Mouse (Mus musculus) lung, adult 10 weeks (tissue): ENCODE results near the gene Thop1. TPM values are rescaled to one million over a fixed set of nuclear protein-coding genes. Genes with fewer than 3 reads are reported as not detected.

Experiments used
- polyA plus RNA-seq: library from polyadenylated mRNA; stranded (reverse); fragments of 350-450 nt; fragmentation: Illumina TruSeq; extraction: RNeasy Lipid Tissue Mini Kit (QIAGEN cat#74804); gene quantifications from one replicate; pipeline ENCODE4 v1.2.3, GENCODE M21; 2014; ENCODE audit warnings: low read depth, low replicate concordance; ENCODE audit not compliant: insufficient read depth

Thop1 gene
- 9.9 TPM for polyA plus RNA-seq

DNA sequence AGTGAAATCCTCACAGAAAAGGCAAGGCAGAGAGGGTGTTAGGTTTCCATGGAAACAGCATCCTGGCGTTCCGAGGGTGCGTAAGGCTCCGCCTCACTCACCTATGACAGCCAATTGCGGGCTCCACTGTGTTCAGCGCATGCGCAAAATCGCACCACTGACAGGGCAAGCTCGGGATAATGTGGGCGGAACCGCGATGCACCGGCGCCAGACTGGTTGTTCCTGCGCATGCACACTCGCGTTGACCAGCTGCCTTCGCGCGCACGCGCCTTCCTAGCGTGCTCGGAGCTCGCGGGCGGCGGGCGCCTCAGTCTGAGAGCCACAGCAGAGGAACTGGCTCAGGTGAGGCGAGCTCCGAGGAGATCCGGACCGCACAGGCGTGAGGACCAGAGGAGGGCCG lies at the start of gene Thop1:
Thop1 (plus strand) TSS at position 200 of the 400 bp plus-strand sequence.

DNA sequence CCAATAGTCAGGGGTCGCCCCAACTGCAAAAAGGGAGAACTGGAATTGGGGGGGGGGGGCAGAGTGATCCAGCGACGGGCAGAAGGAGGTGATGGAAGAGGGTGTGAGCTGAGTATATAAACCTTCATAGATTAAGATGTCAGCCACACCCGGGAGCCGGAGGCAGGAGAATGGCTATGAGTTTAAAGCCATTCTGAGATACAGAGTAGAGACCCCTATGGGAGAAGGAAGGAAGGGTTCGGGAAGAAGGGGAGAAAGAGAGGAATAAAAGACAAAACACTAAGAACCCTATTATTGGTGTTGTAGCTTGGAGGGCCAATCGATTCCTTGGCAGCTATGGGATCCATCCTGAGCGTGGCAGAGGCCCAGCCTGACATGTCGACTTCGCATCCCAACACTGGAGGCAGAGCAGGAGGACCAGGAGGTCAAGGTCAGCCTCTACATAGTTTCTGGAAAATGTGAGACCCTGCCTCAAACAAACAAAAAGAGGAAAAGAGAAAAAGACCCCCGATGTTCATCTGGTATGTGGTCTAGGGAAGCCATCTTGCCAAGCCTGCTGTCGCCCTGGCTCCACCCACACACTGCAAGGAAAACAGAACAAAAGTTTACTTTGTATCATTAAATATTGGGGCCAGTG lies 44.1 kb upstream of the Thop1 start, which contains the start of gene Diras1:
Diras1 (minus strand) TSS at position 24 of the 637 bp plus-strand sequence.

DNA sequence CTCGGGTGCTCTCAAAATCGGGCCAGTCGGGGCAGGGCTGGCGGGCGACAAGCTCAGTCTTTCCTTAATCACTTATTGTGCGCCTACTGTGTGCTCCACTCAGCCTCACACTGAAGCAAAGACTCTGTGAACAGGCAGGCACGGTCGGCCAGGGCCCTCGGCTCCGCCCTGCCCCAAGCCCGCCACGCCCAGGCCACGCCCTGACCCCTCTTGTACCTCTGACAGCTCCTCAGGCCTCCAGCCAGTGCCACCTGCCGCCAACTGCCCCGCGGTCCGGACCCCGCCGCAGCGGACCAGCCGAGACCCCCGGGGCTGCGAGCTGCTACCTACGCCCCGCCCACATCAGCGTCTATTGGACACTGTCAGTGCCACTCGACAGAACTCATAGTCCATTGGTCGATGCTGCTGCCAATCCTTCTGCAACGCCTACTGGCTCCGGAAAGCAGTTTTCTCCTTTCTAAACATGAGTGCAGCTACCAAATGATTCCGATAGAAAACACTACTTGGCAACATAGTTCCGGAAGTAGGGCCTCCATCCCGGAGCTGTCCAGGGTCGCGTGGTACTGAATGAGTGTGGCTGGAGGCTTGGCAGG lies 32.8 kb upstream of the Thop1 start, which contains the start of gene Slc39a3:
Slc39a3 (minus strand) TSS at position 439 of the 593 bp plus-strand sequence.

DNA sequence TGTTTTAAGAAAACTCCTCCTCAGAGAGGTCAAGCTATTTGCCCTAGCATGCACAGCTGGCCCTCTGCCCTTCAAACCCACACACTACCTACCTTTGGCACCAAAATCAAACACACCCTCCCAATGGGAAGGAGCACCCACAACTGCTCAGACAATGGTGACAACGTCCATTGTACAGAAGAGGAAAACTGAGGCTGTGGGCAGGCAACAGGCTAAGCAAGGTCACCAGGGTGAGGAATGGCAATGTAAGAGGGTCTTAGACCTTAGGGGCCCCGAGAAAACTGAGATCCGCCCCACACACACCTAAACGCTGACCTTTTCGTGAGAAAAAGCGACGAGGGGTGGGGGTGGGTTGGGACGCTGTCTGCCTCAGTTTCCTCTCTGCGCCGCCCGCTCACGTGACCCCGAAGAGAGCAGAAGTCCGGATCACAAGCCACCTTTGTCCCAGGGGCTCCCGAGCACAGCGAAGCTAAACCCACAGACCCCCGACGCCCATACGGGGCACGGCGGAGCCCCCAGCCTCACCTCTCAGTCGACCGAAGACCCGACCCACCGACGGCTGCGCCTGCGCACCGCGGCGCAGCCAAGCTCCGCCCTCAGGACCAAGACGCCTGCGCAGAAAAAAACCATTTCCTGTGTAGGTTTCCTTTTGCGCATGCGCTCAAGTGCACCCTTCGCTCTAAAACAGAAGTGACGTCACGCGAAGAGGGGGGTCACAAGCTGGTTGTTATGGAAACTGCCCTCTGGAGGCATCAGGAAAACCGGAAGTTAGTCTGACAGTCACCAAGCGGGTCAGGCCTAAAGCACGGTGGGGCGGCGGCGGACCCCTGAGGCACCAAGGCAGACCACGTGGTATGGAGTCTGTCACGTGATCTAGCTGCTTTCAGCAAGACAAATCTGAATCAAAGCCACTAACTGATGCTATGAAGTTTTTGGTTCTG lies 10.0 kb upstream of the Thop1 start, which contains the start of gene Sgta:
Sgta (minus strand) TSS at position 579 of the 941 bp plus-strand sequence.

DNA sequence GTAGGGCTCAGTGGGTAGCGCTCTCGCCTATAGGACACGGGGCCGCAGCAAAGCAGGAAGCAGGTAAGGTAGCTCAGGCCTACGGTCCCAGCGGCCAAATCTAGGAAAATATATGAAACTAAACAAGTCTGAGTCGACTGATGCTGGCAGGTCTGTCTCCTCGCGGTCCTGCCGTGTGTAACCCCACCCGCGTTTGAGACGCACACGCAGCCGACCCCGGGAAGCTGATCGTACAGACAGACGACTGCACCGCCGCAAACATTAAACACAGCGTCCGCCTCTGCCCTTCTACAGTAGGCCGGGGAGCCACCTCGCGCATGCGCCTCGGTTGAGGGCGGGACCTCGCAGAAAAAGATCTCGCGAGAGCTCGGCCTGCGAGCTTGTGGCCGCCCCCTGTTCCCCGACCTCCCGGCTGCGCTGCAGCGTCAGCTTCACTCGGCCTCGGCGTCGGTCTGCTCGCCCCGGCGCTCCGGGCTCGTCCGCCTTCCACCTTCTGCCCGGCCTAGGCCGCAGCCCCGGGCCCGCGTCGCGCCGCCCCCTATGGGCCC lies 35.8 kb downstream of the Thop1 start, which contains the start of gene Map2k2:
Map2k2 (plus strand) TSS at position 351 of the 548 bp plus-strand sequence.

Other genes with a start within 250 kb of the Thop1 start
- gene Oaz1, start 243.4 kb upstream of the Thop1 start, polyA plus RNA-seq, result 1,024 TPM
- not detected for gene Lingo3, start 226.0 kb upstream of the Thop1 start, polyA plus RNA-seq
- gene Lsm7, start 214.8 kb upstream of the Thop1 start, polyA plus RNA-seq, result 119 TPM
- 9.4 TPM for gene Sppl2b, start 214.8 kb upstream of the Thop1 start, polyA plus RNA-seq
- not detected for gene Tmprss9, start 198.2 kb upstream of the Thop1 start, polyA plus RNA-seq
- gene Timm13, start 169.1 kb upstream of the Thop1 start, polyA plus RNA-seq, result 173 TPM
- gene Lmnb2, start 151.8 kb upstream of the Thop1 start, polyA plus RNA-seq, result 5.4 TPM
- 63.5 TPM for gene Gadd45b, start 140.0 kb upstream of the Thop1 start, polyA plus RNA-seq
- gene Gng7, start 55.1 kb upstream of the Thop1 start, polyA plus RNA-seq, result 1.2 TPM
- gene Diras1, start 44.4 kb upstream of the Thop1 start, polyA plus RNA-seq, result not detected
- gene Slc39a3, start 32.6 kb upstream of the Thop1 start, polyA plus RNA-seq, result 15.7 TPM
- gene Sgta, start 9.9 kb upstream of the Thop1 start, polyA plus RNA-seq, result 57.6 TPM
- gene Creb3l3, start 28.8 kb downstream of the Thop1 start, polyA plus RNA-seq, result 0.13 TPM
- 73.9 TPM for gene Map2k2, start 35.9 kb downstream of the Thop1 start, polyA plus RNA-seq
- 10.0 TPM for gene Zbtb7a, start 65.2 kb downstream of the Thop1 start, polyA plus RNA-seq
- 10.3 TPM for gene Pias4, start 97.9 kb downstream of the Thop1 start, polyA plus RNA-seq
- 581 TPM for gene Eef2, start 106.6 kb downstream of the Thop1 start, polyA plus RNA-seq
- gene Dapk3, start 113.0 kb downstream of the Thop1 start, polyA plus RNA-seq, result 45.1 TPM
- not detected for gene 4930442H23Rik, start 113.8 kb downstream of the Thop1 start, polyA plus RNA-seq
- gene Nmrk2, start 132.0 kb downstream of the Thop1 start, polyA plus RNA-seq, result not detected
- gene Atcay, start 160.8 kb downstream of the Thop1 start, polyA plus RNA-seq, result not detected
- 1.4 TPM for gene Zfr2, start 163.1 kb downstream of the Thop1 start, polyA plus RNA-seq
- 1.8 TPM for gene Matk, start 182.9 kb downstream of the Thop1 start, polyA plus RNA-seq
- gene Mrpl54, start 196.9 kb downstream of the Thop1 start, polyA plus RNA-seq, result 97.6 TPM
- 42.2 TPM for gene Apba3, start 196.9 kb downstream of the Thop1 start, polyA plus RNA-seq
- 11.5 TPM for gene Tjp3, start 221.5 kb downstream of the Thop1 start, polyA plus RNA-seq
- gene Pip5k1c, start 222.9 kb downstream of the Thop1 start, polyA plus RNA-seq, result 25.9 TPM